Mouse (Mus musculus) lung, postnatal 0 days (tissue): Measurements from ENCODE around the gene Reep6.

ENCODE experiments used
- CTCF ChIP-seq: IDR thresholded peaks from 2 replicates; pipeline ENCODE4 v1.5.1; 2016; ENCODE audit warnings: antibody characterized with exemption, mild to moderate bottlenecking
- EP300 ChIP-seq: IDR thresholded peaks from 2 replicates; pipeline ENCODE4 v1.6.1; 2016; ENCODE audit warnings: antibody characterized with exemption, mild to moderate bottlenecking, control low read depth

- TF ChIP-seq CTCF: no peak
- TF ChIP-seq EP300: no peak
Measured at GRCm38 (mm10) chr10:80357336-80357735, 27.6 kb downstream of the Reep6 start.
